Mouse (Mus musculus): ENCODE measurements around the gene Olfr749.

- TF ChIP-seq CTCF (IDR thresholded peaks at IDR 0.05; ENCODE audit: control insufficient read depth, insufficient read depth, insufficient replicate concordance, low read depth, low read length) (no peak), POLR2A (IDR thresholded peaks at IDR 0.05; ENCODE audit: control insufficient read depth, low read depth, low read length) (no peak)
Measured at GRCm38 (mm10) chr14:50765736-50766135, 20.8 kb upstream of the Olfr749 start.

All from testis, adult 2 months (tissue).